Mouse (Mus musculus): ENCODE results near the gene Gm973. TPM values are rescaled to one million over a fixed set of nuclear protein-coding genes. Genes with fewer than 3 reads are reported as not detected.
"Not testable (repeated sequence)": the region's sequence is repeated elsewhere in the genome, so short reads cannot be mapped to it uniquely, and the experiment has no call there.

Gm973 gene
- polyA plus RNA-seq, 1 experiment from 2014 or later, result 0.15 TPM

DNA sequence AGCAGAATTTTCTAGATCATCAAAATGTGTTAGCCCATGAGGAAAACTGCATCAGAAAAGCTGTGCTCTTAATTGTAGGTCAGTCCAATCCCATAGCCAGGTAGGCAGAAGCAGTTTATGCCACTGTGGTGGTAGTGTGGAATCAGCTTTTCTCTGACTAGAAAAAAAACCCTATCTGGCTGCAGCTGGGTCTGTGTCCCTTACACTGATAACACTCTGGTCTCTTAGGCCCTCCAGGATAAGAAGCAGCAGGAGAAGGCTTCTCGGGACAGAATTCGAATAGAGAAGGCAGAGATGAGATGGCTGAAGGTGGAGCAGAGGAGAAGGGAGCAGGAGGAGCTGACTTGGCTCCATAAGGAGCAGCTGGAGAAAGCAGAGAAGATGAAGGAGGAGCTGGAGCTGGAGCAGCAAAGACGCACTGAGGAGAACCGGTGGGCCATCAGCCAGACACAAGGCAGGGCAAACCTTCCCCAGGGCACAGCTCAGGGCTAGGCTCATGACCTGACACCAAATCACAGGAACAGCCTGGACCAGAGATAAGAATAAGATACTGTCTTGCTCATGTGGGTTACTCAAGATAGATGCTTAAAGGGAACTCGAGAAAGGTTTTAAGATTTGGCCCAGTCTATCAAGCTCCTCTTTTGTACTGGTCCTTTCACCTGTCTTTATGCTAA, 116.1 kb downstream of the Gm973 start:
- no peak overlapping the region for H3K4me2 ChIP-seq
- H3K9me3 ChIP-seq (replicated peaks), result no peaks in the 10 kb centered on the region
- no peak overlapping the region for H3K9ac ChIP-seq
- H3K36me3 ChIP-seq, result no peaks in the 10 kb centered on the region
- WGBS, result 14% methylated on average over 5 of the region's 5 CpGs
- no peaks in the 10 kb centered on the region for H3K27me3 ChIP-seq (replicated peaks)
- H3K4me3 ChIP-seq, result no peak overlapping the region
- no peak for ATAC-seq (ENCODE audit: insufficient number of reproducible peaks, low FRiP score)
- no peak overlapping the region for H3K27ac ChIP-seq (ENCODE audit: poor library complexity, severe bottlenecking)
- H3K4me1 ChIP-seq (replicated peaks), result peaks cover 11% of the 10 kb centered on the region

DNA sequence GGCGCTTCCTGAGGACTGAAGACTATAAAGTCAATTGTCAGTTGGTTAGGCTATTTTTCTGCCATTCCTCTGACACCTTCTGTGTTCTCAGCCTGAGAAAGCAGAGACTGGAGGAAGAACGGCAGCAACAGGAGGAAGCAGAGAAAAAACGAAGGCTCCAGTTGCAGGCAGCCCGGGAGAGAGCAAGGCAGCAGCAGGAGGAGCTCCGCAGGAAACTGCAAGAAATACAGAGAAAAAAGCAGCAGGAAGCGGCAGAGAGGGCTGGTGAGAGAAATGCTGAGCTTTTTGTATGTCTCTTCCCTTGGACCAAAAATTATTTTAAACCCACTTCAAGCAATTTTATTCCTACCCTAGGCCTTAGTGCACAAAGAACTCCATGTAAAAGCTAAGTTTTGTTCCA, 117.0 kb downstream of the Gm973 start:
- WGBS, result 24% methylated on average over 6 of the region's 6 CpGs
- ATAC-seq (ENCODE audit: insufficient number of reproducible peaks, low FRiP score), result no peak
- Histone ChIP-seq H3K36me3 (no peaks in the 10 kb centered on the region), H3K4me1 (replicated peaks) (peaks cover 11% of the 10 kb centered on the region), H3K4me3 (no peak overlapping the region), H3K9me3 (replicated peaks) (no peaks in the 10 kb centered on the region), H3K27me3 (replicated peaks) (no peaks in the 10 kb centered on the region), H3K9ac (no peak overlapping the region), H3K27ac (ENCODE audit: poor library complexity, severe bottlenecking) (no peak overlapping the region), H3K4me2 (0 out of 2 replicates have a peak overlapping the region, but pooled peaks have one; percentile 18)

DNA sequence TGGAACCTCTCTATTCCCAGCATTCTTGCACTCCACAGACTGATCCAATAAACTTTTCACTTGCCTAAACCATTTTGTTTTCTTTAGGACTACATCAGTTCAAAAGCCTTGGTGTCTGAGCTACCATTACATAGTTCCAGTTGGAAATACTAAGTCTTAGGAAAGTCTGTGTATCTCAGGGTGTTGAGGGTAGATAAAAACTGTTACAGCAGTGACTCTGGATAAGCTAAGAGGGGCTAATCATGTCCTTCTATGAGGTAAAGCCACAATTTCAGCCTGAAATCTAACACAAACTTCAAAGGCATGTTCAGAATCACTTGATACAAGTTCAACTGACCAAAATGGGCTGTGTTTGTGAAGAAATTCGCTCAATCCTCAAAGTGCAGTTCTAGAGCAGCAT, 120.3 kb downstream of the Gm973 start:
- Histone ChIP-seq H3K36me3 (peaks cover 9% of the 10 kb centered on the region), H3K27ac (ENCODE audit: poor library complexity, severe bottlenecking) (no peak overlapping the region), H3K9ac (no peak overlapping the region), H3K4me1 (replicated peaks) (peaks cover 11% of the 10 kb centered on the region), H3K27me3 (replicated peaks) (no peaks in the 10 kb centered on the region), H3K4me2 (no peak overlapping the region), H3K4me3 (no peak overlapping the region), H3K9me3 (replicated peaks) (no peaks in the 10 kb centered on the region)
- ATAC-seq (ENCODE audit: insufficient number of reproducible peaks, low FRiP score), result no peak
- 52% methylated on average over 1 of the region's 1 CpGs for WGBS

DNA sequence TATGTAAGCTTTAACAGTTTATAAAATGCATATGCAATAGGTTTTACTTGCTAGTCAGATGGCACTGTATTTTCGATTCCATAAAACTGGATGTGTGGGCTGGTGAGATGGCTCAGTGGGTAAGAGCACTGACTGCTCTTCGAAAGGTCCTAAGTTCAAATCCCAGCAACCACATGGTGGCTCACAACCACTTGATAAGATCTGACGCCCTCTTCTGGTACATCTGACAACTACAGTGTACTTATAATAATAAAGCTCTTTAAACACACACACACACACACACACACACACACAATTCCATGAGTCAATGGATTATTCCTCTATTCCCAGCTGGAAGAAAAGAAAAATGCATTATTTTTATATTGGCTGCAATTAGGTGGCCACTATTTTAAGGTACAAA, 122.3 kb downstream of the Gm973 start:
- Histone ChIP-seq H3K27ac (ENCODE audit: poor library complexity, severe bottlenecking) (no peak overlapping the region), H3K9ac (no peak overlapping the region), H3K4me3 (no peak overlapping the region), H3K4me1 (replicated peaks) (peaks cover 10% of the 10 kb centered on the region), H3K27me3 (replicated peaks) (no peaks in the 10 kb centered on the region), H3K9me3 (replicated peaks) (no peaks in the 10 kb centered on the region), H3K36me3 (peaks cover 19% of the 10 kb centered on the region), H3K4me2 (no peak overlapping the region)
- 81% methylated on average over 3 of the region's 3 CpGs for WGBS
- no peak for ATAC-seq (ENCODE audit: insufficient number of reproducible peaks, low FRiP score)

DNA sequence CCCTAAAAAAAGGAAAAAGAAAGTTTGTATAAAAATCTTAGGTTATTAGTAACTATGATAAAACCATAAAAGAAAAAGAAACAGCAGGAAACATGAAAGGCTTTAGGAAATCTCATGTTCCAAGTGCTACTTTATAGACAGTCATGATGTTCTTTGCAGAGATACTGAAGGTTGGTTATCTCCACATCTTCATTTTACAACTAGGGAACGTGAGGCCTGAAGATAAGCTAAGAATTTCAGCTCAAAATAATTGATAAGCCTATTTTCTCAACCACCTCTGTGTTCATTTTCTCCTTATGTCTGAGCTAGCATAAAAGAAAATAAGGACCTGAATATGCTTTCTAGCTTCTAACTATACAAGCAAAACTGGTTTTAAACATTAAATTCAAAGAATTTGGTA, 126.4 kb downstream of the Gm973 start:
- Histone ChIP-seq H3K4me3 (no peak overlapping the region), H3K27ac (ENCODE audit: poor library complexity, severe bottlenecking) (no peak overlapping the region), H3K9ac (no peak overlapping the region), H3K9me3 (replicated peaks) (no peaks in the 10 kb centered on the region), H3K4me2 (no peak overlapping the region), H3K4me1 (replicated peaks) (no peaks in the 10 kb centered on the region), H3K36me3 (peaks cover 30% of the 10 kb centered on the region), H3K27me3 (replicated peaks) (no peaks in the 10 kb centered on the region)
- ATAC-seq (ENCODE audit: insufficient number of reproducible peaks, low FRiP score), result no peak
- 48% methylated on average over 1 of the region's 1 CpGs for WGBS

DNA sequence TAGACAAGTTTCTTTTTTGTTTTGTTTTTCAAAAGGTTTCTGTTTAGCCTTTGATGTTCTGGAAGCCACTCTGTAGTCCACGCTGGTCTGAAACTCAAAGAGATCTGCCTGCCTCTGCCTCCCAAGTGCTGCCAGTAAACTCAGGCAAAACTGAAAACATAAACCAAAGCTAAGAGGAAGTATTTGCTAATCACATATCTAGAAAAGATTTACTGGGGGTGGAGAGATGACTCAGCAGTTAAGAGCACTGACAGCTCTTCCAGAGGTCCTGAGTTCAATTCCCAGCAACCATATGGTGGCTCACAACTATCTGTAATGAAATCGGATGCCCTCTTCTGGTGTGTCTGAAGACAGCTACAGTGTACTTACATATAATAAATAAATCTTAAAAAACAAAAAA, 130.4 kb downstream of the Gm973 start:
- H3K4me2 ChIP-seq; H3K27me3 ChIP-seq (replicated peaks); H3K9ac ChIP-seq; H3K4me3 ChIP-seq; H3K27ac ChIP-seq (ENCODE audit: poor library complexity, severe bottlenecking); H3K9me3 ChIP-seq (replicated peaks); H3K4me1 ChIP-seq (replicated peaks); ATAC-seq (ENCODE audit: insufficient number of reproducible peaks, low FRiP score): not testable (repeated sequence)
- peaks cover 39% of the 10 kb centered on the region for H3K36me3 ChIP-seq
- WGBS, result 91% methylated on average over 2 of the region's 2 CpGs

DNA sequence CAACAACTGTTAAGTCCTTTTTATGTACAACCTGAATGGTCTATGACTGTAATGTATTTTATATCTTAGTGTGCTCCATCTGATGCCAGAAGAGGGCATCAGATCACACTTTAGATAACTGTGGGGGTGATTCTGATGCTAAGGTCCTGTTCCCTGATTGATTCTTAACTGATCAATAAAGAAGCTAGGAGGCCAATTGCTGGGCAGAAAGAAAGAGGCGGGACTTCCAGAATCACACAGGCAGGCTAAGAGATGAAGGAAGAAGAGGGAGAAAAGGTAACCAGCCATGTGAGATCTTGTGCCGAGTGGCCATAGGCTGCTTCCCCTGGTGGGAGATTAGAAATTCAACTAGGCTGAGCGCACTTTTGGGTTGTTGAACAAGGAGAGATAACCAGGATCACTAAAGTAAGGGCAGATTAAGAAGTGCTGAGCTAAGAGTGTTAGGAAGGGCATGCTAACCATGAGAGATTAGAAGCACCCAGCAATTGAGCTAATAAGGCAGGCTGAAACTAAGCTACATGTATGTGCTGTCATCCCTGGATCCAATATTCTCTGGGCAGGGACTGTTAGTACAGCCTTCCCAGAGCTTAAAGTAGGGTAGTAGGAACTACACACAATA, 135.2 kb downstream of the Gm973 start:
- Histone ChIP-seq H3K36me3 (peaks cover 44% of the 10 kb centered on the region), H3K4me1 (replicated peaks) (no peaks in the 10 kb centered on the region), H3K4me3 (no peak overlapping the region), H3K27ac (ENCODE audit: poor library complexity, severe bottlenecking) (no peak overlapping the region), H3K9ac (no peak overlapping the region), H3K4me2 (no peak overlapping the region), H3K27me3 (replicated peaks) (no peaks in the 10 kb centered on the region), H3K9me3 (replicated peaks) (no peaks in the 10 kb centered on the region)
- ATAC-seq (ENCODE audit: insufficient number of reproducible peaks, low FRiP score), result no peak
- WGBS, result 80% methylated on average over 3 of the region's 3 CpGs

DNA sequence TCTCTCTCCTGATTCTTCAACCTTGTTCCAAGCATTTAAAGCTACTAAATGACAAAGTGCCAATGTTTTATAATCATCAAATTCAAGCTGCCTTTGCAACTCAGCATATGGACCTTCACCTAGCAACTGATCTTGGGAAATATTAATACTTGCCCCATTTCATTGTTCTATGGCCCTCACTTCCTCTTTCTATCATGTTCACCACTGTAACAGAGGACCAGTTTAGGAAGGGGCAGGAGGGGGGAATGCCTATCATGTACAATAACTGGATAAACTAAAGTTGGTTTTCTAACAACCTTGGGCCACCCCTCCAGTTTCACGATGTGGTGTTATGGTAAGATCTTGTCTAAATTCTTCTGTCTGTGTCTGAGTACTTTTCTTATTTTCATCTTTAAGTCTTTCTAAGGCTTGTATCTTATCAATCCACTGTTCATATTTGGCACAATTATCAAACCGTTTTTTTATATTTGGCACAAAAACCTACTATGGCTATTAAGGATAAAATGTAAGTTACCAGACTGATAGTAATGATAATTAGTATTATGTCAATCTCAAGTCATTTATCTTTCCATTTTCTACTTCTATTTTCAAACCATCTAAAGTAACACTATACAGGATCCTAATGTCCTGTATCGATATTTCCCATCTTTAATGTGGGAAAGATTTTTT, 137.3 kb downstream of the Gm973 start:
- Histone ChIP-seq H3K27me3 (replicated peaks) (no peaks in the 10 kb centered on the region), H3K9me3 (replicated peaks) (no peaks in the 10 kb centered on the region), H3K4me1 (replicated peaks) (no peaks in the 10 kb centered on the region), H3K4me3 (no peak overlapping the region), H3K9ac (no peak overlapping the region), H3K36me3 (peaks cover 35% of the 10 kb centered on the region), H3K4me2 (no peak overlapping the region), H3K27ac (ENCODE audit: poor library complexity, severe bottlenecking) (no peak overlapping the region)
- ATAC-seq (ENCODE audit: insufficient number of reproducible peaks, low FRiP score), result no peak
- WGBS, result 94% methylated on average over 3 of the region's 3 CpGs

DNA sequence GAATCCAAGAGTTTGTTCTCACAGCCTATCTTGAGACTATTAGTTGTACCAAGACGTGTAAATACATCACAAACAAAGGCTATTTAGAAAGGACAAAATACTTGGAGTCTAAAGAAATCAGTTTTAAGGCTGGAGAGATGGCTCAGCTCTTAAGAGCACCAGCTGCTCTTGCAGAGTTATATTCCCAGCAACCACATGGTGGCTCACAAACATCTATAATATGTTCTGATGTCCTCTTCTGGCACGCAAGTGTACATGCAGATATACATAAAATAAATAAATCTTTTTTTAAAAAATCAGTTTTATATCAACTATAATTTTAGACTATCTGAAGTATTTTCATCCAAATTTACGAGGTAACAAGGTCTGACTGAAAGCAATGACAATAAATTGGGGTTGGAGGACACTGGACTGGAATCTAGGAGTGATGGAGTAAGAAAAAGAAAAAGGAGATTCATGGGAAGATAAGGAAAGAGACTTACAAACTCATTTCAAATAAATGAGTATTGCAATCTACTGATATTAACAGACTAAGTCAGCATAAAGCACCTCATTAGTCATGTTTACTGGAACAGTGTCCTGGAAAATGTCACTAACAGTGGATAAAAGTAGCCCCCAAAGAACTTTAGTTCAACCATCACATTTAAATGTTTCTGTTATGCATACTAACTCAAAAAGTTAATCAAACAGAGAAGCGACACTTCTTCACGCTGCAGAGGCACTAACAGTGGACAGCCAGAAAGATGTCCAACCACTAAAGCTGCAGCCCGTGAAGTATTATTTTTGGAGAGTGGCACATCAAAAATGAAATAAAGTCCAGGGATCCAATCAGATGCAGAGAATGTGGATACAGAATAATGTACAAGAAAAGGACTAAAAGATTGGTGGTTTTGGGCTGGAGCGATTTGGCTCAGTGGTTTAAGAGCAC, 140.4 kb downstream of the Gm973 start:
- no peaks in the 10 kb centered on the region for H3K4me1 ChIP-seq (replicated peaks)
- H3K9ac ChIP-seq, result no peak overlapping the region
- H3K27ac ChIP-seq (ENCODE audit: poor library complexity, severe bottlenecking), result no peak overlapping the region
- H3K9me3 ChIP-seq (replicated peaks), result no peaks in the 10 kb centered on the region
- no peaks in the 10 kb centered on the region for H3K27me3 ChIP-seq (replicated peaks)
- 87% methylated on average over 7 of the region's 7 CpGs for WGBS
- H3K36me3 ChIP-seq, result peaks cover 23% of the 10 kb centered on the region
- H3K4me3 ChIP-seq, result no peak overlapping the region
- no peak for ATAC-seq (ENCODE audit: insufficient number of reproducible peaks, low FRiP score)
- no peak overlapping the region for H3K4me2 ChIP-seq

DNA sequence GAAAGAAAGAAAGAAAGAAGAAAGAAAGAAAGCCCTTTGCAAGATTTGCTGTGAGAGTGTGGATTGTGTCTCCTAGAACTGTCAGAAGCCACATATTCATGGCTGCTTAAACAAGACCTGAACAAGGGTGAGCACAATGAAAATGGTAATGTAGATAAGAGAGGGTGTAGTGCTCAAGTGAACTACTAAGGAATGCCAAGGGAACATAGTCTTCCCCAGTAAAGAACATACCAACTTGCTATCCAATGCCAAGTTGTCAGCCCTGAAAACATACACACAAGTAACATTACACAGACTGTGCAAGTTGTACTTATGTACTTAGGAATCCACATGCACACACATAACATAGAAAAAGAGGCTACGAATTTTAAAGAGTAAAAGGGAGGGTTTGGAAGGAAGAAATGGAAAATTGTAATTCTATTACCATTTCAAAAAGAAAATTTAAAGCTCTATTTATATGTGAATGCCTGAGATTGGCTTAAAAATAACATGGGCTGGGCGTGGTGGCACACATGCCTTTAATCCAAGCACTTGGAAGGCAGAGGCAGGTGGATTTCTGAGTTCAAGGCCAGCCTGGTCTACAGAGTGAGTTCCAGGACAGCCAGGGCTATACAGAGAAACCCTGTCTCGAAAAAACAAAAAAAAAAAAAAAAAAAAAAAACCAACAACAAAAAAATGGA, 147.5 kb downstream of the Gm973 start:
- H3K9ac ChIP-seq, result no peak overlapping the region
- 81% methylated on average over 3 of the region's 3 CpGs for WGBS
- no peak for ATAC-seq (ENCODE audit: insufficient number of reproducible peaks, low FRiP score)
- no peak overlapping the region for H3K27ac ChIP-seq (ENCODE audit: poor library complexity, severe bottlenecking)
- H3K4me1 ChIP-seq (replicated peaks), result peaks cover 7% of the 10 kb centered on the region
- no peak overlapping the region for H3K4me2 ChIP-seq
- no peaks in the 10 kb centered on the region for H3K9me3 ChIP-seq (replicated peaks)
- no peak overlapping the region for H3K4me3 ChIP-seq
- no peaks in the 10 kb centered on the region for H3K27me3 ChIP-seq (replicated peaks)
- 0 out of 2 replicates have a peak, but pooled peaks cover 3% of the 10 kb centered on the region for H3K36me3 ChIP-seq
